Mouse (Mus musculus): Measurements from ENCODE around the gene Fam57b.

The Fam57b gene

DNA sequence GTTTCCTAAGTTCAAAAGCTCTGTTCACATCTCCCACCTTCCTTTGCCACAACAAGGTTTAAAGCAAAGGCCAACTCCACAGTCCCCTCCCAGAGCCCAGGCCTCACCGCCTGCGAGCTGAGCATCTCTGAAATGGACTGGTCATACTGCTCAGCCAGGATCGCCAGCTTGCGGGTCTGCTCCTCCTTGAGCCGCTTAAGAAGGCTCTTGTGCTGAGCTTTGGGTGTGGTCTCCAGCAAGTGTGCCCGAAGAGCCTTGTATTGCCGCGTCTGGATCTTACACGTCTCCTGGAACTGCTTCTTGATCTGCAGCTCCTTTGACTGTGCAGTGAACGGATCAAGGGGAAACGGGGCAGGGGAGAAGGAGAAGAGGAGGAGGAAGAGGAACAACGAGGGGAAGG is 70.5 kb downstream of the Fam57b start:
- ATAC-seq (ENCODE audit: low TSS enrichment) = no peak

DNA sequence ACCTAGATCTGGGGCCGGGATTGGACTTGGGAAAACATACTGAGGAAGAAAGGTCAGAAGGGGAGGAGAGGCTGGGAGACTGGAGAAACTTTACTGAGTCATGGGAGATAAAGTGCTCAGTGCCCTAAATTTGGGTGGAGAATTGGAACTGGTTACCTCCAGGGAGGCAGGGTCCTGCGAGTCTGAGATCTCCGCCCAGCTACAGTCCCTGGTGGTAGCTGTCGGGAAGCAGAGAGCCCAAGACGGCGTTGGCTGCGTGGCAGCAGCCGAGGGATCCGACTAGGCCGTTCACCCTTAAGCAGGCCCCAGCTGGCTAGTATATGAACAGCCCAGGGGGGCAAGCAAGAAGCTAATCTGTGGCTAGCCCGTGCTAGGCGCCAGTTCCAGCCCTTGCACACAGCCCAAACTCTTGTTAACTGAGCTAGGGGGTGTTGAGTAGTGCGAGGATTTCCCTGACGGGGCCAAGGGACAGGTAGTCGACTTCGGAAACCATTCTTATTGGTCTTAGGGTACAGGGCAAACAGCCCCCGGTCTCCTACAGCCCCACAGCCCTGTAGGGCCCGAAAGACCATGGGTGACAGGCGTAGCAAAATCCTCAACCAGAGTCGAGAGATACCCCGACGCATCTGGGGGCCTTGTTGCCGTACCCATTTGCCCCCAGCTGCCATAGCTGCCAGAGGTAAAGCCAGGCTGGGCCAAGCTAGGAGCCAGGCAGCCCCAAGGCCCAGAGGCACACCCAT is 72.5 kb downstream of the Fam57b start:
- no peak for ATAC-seq (ENCODE audit: low TSS enrichment)

- no peak for ATAC-seq (ENCODE audit: low TSS enrichment)
Observed at GRCm38 (mm10) chr7:126870520-126870891, 73.0 kb downstream of the Fam57b start.

GRCm38 (mm10) chr7:126877239-126877638 is 79.8 kb downstream of the Fam57b start:
- ATAC-seq (ENCODE audit: low TSS enrichment) = no peak
